Mouse (Mus musculus): ENCODE results near the gene Gm11077. TPM values are rescaled to one million over a fixed set of nuclear protein-coding genes. Genes with fewer than 3 reads are reported as not detected.

Gene Gm11077
- polyA plus RNA-seq, 1 experiment = not detected

GRCm38 (mm10) chr6:140722058-140722457 lies 7.0 kb upstream of the Gm11077 start:
- H3ac ChIP-seq (ENCODE audit: control insufficient read depth, insufficient read length) = no peak overlapping the region
- TF ChIP-seq SRF (IDR thresholded peaks at IDR 0.05; ENCODE audit: control insufficient read depth, insufficient read length, low read depth) (no peak), MYOG (IDR thresholded peaks at IDR 0.05; ENCODE audit: control insufficient read depth in 1 of 3, insufficient read depth in 1 of 3, insufficient read length in 2 of 3, low read depth in 2 of 3) (no peak), TCF12 (IDR thresholded peaks at IDR 0.05; ENCODE audit: insufficient read depth, poor library complexity, severe bottlenecking) (no peak), USF1 (IDR thresholded peaks at IDR 0.05; ENCODE audit: low read depth) (no peak), MAX (IDR thresholded peaks at IDR 0.05; ENCODE audit: low read depth) (no peak), REST (IDR thresholded peaks at IDR 0.05; ENCODE audit: insufficient read depth, insufficient read length) (no peak), CEBPB (IDR thresholded peaks at IDR 0.05; ENCODE audit: insufficient read depth, poor library complexity, severe bottlenecking) (no peak), E2F4 (IDR thresholded peaks at IDR 0.05; ENCODE audit: insufficient read depth) (no peak), POLR2AphosphoS2 (IDR thresholded peaks at IDR 0.05; ENCODE audit: insufficient read length, low read depth) (no peak), POLR2A (IDR thresholded peaks at IDR 0.05; ENCODE audit: insufficient read length, low read depth) (no peak), MYOD1 (IDR thresholded peaks at IDR 0.05; ENCODE audit: control insufficient read depth in 1 of 3, insufficient read length in 2 of 3, low read depth in 2 of 3) (no peak), TCF3 (IDR thresholded peaks at IDR 0.05; ENCODE audit: insufficient read length, low read depth) (no peak)
- H3K36me3 ChIP-seq (ENCODE audit: control insufficient read depth, insufficient read depth) = no peaks in the 10 kb centered on the region
- no peak overlapping the region for H3K4me2 ChIP-seq (ENCODE audit: low read depth)
- H3K4me3 ChIP-seq = no peak overlapping the region
- H3K79me2 ChIP-seq (ENCODE audit: control insufficient read depth, insufficient read depth) = no peaks in the 10 kb centered on the region
- no peaks in the 10 kb centered on the region for H3K27me3 ChIP-seq (ENCODE audit: control insufficient read depth, insufficient read depth, insufficient read length)

GRCm38 (mm10) chr6:140730669-140731401 lies 1.8 kb downstream of the Gm11077 start:
- TF ChIP-seq MAX (IDR thresholded peaks at IDR 0.05; ENCODE audit: low read depth) (no peak), SRF (IDR thresholded peaks at IDR 0.05; ENCODE audit: control insufficient read depth, insufficient read length, low read depth) (no peak), TCF3 (IDR thresholded peaks at IDR 0.05; ENCODE audit: insufficient read length, low read depth) (no peak), POLR2AphosphoS2 (IDR thresholded peaks at IDR 0.05; ENCODE audit: insufficient read length, low read depth) (no peak), POLR2A (IDR thresholded peaks at IDR 0.05; ENCODE audit: insufficient read length, low read depth) (no peak), MYOG (IDR thresholded peaks at IDR 0.05; ENCODE audit: control insufficient read depth in 1 of 3, insufficient read depth in 1 of 3, insufficient read length in 2 of 3, low read depth in 2 of 3) (no peak), TCF12 (IDR thresholded peaks at IDR 0.05; ENCODE audit: insufficient read depth, poor library complexity, severe bottlenecking) (no peak), REST (IDR thresholded peaks at IDR 0.05; ENCODE audit: insufficient read depth, insufficient read length) (no peak), USF1 (IDR thresholded peaks at IDR 0.05; ENCODE audit: low read depth) (no peak)
- Histone ChIP-seq H3K79me2 (ENCODE audit: control insufficient read depth, insufficient read depth) (no peaks in the 10 kb centered on the region), H3K4me2 (ENCODE audit: low read depth) (no peak overlapping the region)

GRCm38 (mm10) chr6:140731402-140731730 lies 2.3 kb downstream of the Gm11077 start:
- no peak overlapping the region for H3ac ChIP-seq (ENCODE audit: control insufficient read depth, insufficient read length)
- no peaks in the 10 kb centered on the region for H3K27me3 ChIP-seq (ENCODE audit: control insufficient read depth, insufficient read depth, insufficient read length)
- no peak for TF ChIP-seq MYOD1 (IDR thresholded peaks at IDR 0.05; ENCODE audit: control insufficient read depth in 1 of 3, insufficient read length in 2 of 3, low read depth in 2 of 3)
- no peak for TF ChIP-seq TCF3 (IDR thresholded peaks at IDR 0.05; ENCODE audit: insufficient read length, low read depth)
- H3K4me3 ChIP-seq = no peak overlapping the region
- H3K4me2 ChIP-seq (ENCODE audit: low read depth) = no peak overlapping the region
- no peaks in the 10 kb centered on the region for H3K36me3 ChIP-seq (ENCODE audit: control insufficient read depth, insufficient read depth)
- no peaks in the 10 kb centered on the region for H3K79me2 ChIP-seq (ENCODE audit: control insufficient read depth, insufficient read depth)

More at GRCm38 (mm10) chr6:140730669-140731401, 1.8 kb downstream of the Gm11077 start:
- no peak overlapping the region for H3ac ChIP-seq (ENCODE audit: control insufficient read depth, insufficient read length)
- H3K27me3 ChIP-seq (ENCODE audit: control insufficient read depth, insufficient read depth, insufficient read length) = no peaks in the 10 kb centered on the region
- H3K36me3 ChIP-seq (ENCODE audit: control insufficient read depth, insufficient read depth) = no peaks in the 10 kb centered on the region
- H3K4me3 ChIP-seq = no peak overlapping the region

- Histone ChIP-seq H3K27me3 (ENCODE audit: control insufficient read depth, insufficient read depth, insufficient read length) (no peaks in the 10 kb centered on the region), H3ac (ENCODE audit: control insufficient read depth, insufficient read length) (no peak overlapping the region), H3K4me2 (ENCODE audit: low read depth) (no peak overlapping the region), H3K4me3 (no peak overlapping the region), H3K79me2 (ENCODE audit: control insufficient read depth, insufficient read depth) (no peaks in the 10 kb centered on the region), H3K36me3 (ENCODE audit: control insufficient read depth, insufficient read depth) (no peaks in the 10 kb centered on the region)
- TF ChIP-seq POLR2AphosphoS2 (IDR thresholded peaks at IDR 0.05; ENCODE audit: insufficient read length, low read depth) (no peak), POLR2A (IDR thresholded peaks at IDR 0.05; ENCODE audit: insufficient read length, low read depth) (no peak), REST (IDR thresholded peaks at IDR 0.05; ENCODE audit: insufficient read depth, insufficient read length) (no peak), TCF12 (IDR thresholded peaks at IDR 0.05; ENCODE audit: insufficient read depth, poor library complexity, severe bottlenecking) (no peak)
These were observed 4.0 kb downstream of the Gm11077 start for GRCm38 (mm10) chr6:140732971-140733640.

- H3K79me2 ChIP-seq (ENCODE audit: control insufficient read depth, insufficient read depth) = no peaks in the 10 kb centered on the region
- H3K4me2 ChIP-seq (ENCODE audit: low read depth) = no peak overlapping the region
- H3K36me3 ChIP-seq (ENCODE audit: control insufficient read depth, insufficient read depth) = no peaks in the 10 kb centered on the region
- no peak overlapping the region for H3ac ChIP-seq (ENCODE audit: control insufficient read depth, insufficient read length)
- H3K4me3 ChIP-seq = no peak overlapping the region
- H3K27me3 ChIP-seq (ENCODE audit: control insufficient read depth, insufficient read depth, insufficient read length) = no peaks in the 10 kb centered on the region
- TF ChIP-seq MYOD1 (IDR thresholded peaks at IDR 0.05; ENCODE audit: control insufficient read depth in 1 of 3, insufficient read length in 2 of 3, low read depth in 2 of 3) (no peak), TCF12 (IDR thresholded peaks at IDR 0.05; ENCODE audit: insufficient read depth, poor library complexity, severe bottlenecking) (no peak), TCF3 (IDR thresholded peaks at IDR 0.05; ENCODE audit: insufficient read length, low read depth) (no peak)
These were observed 4.5 kb downstream of the Gm11077 start for GRCm38 (mm10) chr6:140733641-140733986.
